Mouse (Mus musculus) neural tube, embryonic 12.5 days (tissue): ENCODE measurements around the gene Chst7. TPM values are rescaled to one million over a fixed set of nuclear protein-coding genes. Genes with fewer than 3 reads are reported as not detected.

Experiments
- polyA plus RNA-seq: library from polyadenylated mRNA; unstranded; fragments of >200 nt; fragmentation: Nextera tagmentation; extraction: Ambion mirVana; gene quantifications from 2 replicates; pipeline ENCODE4 v1.2.1, GENCODE M21; 2016

The Chst7 gene
- polyA plus RNA-seq, 1 experiment from 2014 or later = 3.4 TPM

Other genes with a start within 250 kb of the Chst7 start
- gene Slc9a7, start 232.2 kb downstream of the Chst7 start, polyA plus RNA-seq = 3.4 and 5.0 TPM in 2 replicates